Mouse (Mus musculus): ENCODE results near the gene Akap13.

DNA sequence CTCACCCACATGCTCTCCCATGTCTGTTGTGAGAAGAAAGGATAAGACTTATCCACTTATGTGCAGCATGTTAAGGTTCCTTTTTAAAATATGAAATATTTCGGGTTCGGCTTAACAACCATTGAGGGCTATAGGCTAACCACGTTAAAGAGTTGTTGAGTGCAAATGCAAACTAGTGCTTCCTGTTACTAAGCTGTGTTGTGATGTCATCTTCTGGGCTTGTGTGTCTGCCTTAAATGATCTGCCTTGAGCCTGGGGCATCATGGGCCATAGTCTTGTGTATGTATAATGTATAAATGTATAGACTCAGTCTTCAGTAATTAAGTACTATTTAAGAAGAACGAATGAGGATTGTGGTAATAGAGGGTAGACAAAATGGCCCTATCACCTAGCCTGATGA lies 104.6 kb downstream of the Akap13 start:
- TF ChIP-seq CTCF (IDR thresholded peaks at IDR 0.05; ENCODE audit: insufficient read depth, low read length) (no peak), POLR2A (IDR thresholded peaks at IDR 0.05; ENCODE audit: borderline replicate concordance, extremely low read depth, low read depth, low read length) (no peak)
